Mouse (Mus musculus) left cerebral cortex, postnatal 36 days (tissue): ENCODE data around the gene Kncn. TPM values are rescaled to one million over a fixed set of nuclear protein-coding genes. Genes with fewer than 3 reads are reported as not detected.

ENCODE experiments used
- DNase-seq, 2 experiments: peaks; one replicate each; pipeline ENCODE4 v3.0.0; 2021 to 2022; ENCODE audit warnings: low spot score in 2 of 2, mixed read lengths in 1 of 2
- intact Hi-C: fragments of 180-260 bp; cut with DNase I; formaldehyde crosslinking; loops from one replicate; pipeline ENCODE4 v1.15.1; 2025
- total RNA-seq, 2 experiments: library from RNA; stranded (reverse); gene quantifications; 2 replicates each; pipeline ENCODE4 v1.2.3; 2021

Kncn gene
- total RNA-seq = under 1 TPM in 1 of 2 experiments, not detected in 1; 0.54 TPM

GRCm38 (mm10) chr4:115884022-115884421 lies at the start of gene Kncn:
TSS of gene Kncn (plus strand) at chr4:115884400.
- DNase-seq = no peak
- intact Hi-C loops = no loop called here

GRCm38 (mm10) chr4:115835576-115835975 lies 48.6 kb upstream of the Kncn start:
- no peak for DNase-seq
- intact Hi-C loops = no loop called here

- intact Hi-C loops = no loop called here
- DNase-seq = no peak
Measured at GRCm38 (mm10) chr4:115838196-115838595, 46.0 kb upstream of the Kncn start.

- intact Hi-C loops = no loop called here
- DNase-seq = peak; percentile 88 to 89
Measured at GRCm38 (mm10) chr4:115838696-115839641, 45.2 kb upstream of the Kncn start, which contains the start of gene Mknk1. TSS of gene Mknk1 (plus strand) at chr4:115839198.

GRCm38 (mm10) chr4:115839956-115840355 lies 44.2 kb upstream of the Kncn start:
- no peak for DNase-seq
- intact Hi-C loops = no loop called here

GRCm38 (mm10) chr4:115840842-115841241 lies 43.4 kb upstream of the Kncn start:
- no peak for DNase-seq
- intact Hi-C loops = no loop called here

- no peak for DNase-seq
- intact Hi-C loops = no loop called here
Measured at GRCm38 (mm10) chr4:115846656-115847055, 37.5 kb upstream of the Kncn start.

- intact Hi-C loops = no loop called here
- DNase-seq = no peak
Measured at GRCm38 (mm10) chr4:115847377-115847776, 36.8 kb upstream of the Kncn start.

- intact Hi-C loops = no loop called here
- no peak for DNase-seq
Measured at GRCm38 (mm10) chr4:115848083-115848482, 36.1 kb upstream of the Kncn start.

- intact Hi-C loops = no loop called here
- DNase-seq = no peak
Measured at GRCm38 (mm10) chr4:115848990-115849677, 35.1 kb upstream of the Kncn start.

GRCm38 (mm10) chr4:115850111-115850510 lies 34.1 kb upstream of the Kncn start:
- no peak for DNase-seq
- intact Hi-C loops = no loop called here

- no peak for DNase-seq
- intact Hi-C loops = no loop called here
Measured at GRCm38 (mm10) chr4:115850631-115851030, 33.6 kb upstream of the Kncn start.

GRCm38 (mm10) chr4:115851569-115851968 lies 32.6 kb upstream of the Kncn start:
- no peak for DNase-seq
- intact Hi-C loops = no loop called here

- DNase-seq = no peak
- intact Hi-C loops = no loop called here
Measured at GRCm38 (mm10) chr4:115855100-115855499, 29.1 kb upstream of the Kncn start.

- intact Hi-C loops = no loop called here
- DNase-seq = peak in 1 of 2 experiments; percentile 19
Measured at GRCm38 (mm10) chr4:115855609-115856008, 28.6 kb upstream of the Kncn start.

- intact Hi-C loops = no loop called here
- no peak for DNase-seq
Measured at GRCm38 (mm10) chr4:115856282-115856681, 27.9 kb upstream of the Kncn start.

- DNase-seq = no peak
- intact Hi-C loops = no loop called here
Measured at GRCm38 (mm10) chr4:115857293-115857883, 26.8 kb upstream of the Kncn start.

GRCm38 (mm10) chr4:115863352-115863751 lies 20.8 kb upstream of the Kncn start:
- intact Hi-C loops = no loop called here

GRCm38 (mm10) chr4:115863880-115864279 lies 20.3 kb upstream of the Kncn start:
- no peak for DNase-seq
- intact Hi-C loops = no loop called here

More at GRCm38 (mm10) chr4:115863352-115863751, 20.8 kb upstream of the Kncn start:
- no peak for DNase-seq

- DNase-seq = no peak
- intact Hi-C loops = no loop called here
Measured at GRCm38 (mm10) chr4:115869512-115870210, 14.5 kb upstream of the Kncn start.
